Mouse (Mus musculus): ENCODE data around the gene Rac2.

- TF ChIP-seq POLR2A (IDR thresholded peaks at IDR 0.05; ENCODE audit: extremely low read depth, insufficient read depth, low read length) (no peak), CTCF (IDR thresholded peaks at IDR 0.05; ENCODE audit: low read depth, low read length) (peak; percentile 78)
Measured at GRCm38 (mm10) chr15:78514393-78515146, 58.0 kb downstream of the Rac2 start.
